Mouse (Mus musculus) olfactory bulb, adult 2 months (tissue): ENCODE measurements at regions not wholly inside any gene's neighbourhood (a gene's known extent, or its start where the extent isn't known, plus 50 kb on each side); places are given as distances from the start of the nearest gene placed in this dataset.

Experiments
- CTCF ChIP-seq: fragments of 200-500 bp; IDR thresholded peaks from 2 replicates; pipeline ENCODE4 v1.5.1; 2012; ENCODE audit warnings: low read depth, mild to moderate bottlenecking, low read length, moderate library complexity; ENCODE audit not compliant: insufficient read depth
- POLR2A ChIP-seq: fragments of 200-500 bp; IDR thresholded peaks from 2 replicates; pipeline ENCODE4 v1.6.1; 2012; ENCODE audit warnings: mild to moderate bottlenecking, low read depth, low read length, moderate library complexity; ENCODE audit not compliant: insufficient read depth

GRCm38 (mm10) chr14:46647319-46647974 is 112.9 kb upstream of the Cdkn3 start:
- no peak for TF ChIP-seq CTCF
- no peak for TF ChIP-seq POLR2A
